Mouse (Mus musculus) colon, adult 2 months (tissue): ENCODE measurements around the gene Npepps. TPM values are rescaled to one million over a fixed set of nuclear protein-coding genes. Genes with fewer than 3 reads are reported as not detected.

ENCODE experiments used
- polyA plus RNA-seq: library from polyadenylated mRNA; depleted of rRNA; stranded (reverse); fragments of >200 nt; gene quantifications from 2 replicates; pipeline ENCODE4 v1.2.3, GENCODE M21; 2012; rRNA removed

The Npepps gene
- polyA plus RNA-seq, result 28.1 and 39.9 TPM in 2 replicates

DNA sequence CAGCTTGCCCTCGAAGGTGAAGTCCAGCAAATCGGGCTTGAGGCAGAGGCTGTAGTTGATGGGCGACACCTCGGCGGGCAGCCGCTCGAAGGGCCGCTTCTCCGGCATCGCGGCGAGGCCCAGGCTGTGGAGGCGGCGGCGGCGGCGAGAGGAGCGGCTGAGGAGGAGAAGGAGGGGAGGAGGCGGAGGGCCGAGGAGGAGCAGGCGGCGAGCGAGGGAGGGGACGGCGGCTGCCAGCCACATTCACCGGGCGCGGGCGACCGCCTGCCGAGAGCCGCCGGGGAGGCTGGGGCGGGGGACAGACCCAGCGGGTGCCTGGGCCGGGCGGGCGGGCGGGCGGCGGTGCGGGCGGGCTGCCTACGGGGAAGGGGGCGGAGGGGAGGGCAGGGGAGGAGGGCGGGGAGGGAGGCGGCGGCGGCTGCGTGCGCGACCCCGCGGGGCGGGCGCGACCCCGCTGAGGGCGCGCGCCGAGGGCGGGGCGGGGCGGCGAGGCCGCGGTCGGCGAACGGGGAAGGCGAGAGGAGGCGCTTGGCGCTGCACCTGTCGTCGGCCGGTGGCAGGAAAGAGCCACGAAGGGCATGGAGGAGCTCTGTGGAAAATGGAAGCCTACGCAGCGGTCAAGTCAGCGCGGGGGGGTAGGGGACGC, at the start of gene Npepps:
TSS of gene Npepps (minus strand) at position 423 of the 646 bp plus-strand sequence.

GRCm38 (mm10) chr11:97315504-97316503, 35.4 kb upstream of the Npepps start, which contains the start of gene Mrpl45:
Gene Mrpl45 (plus strand): TSS chr11:97315716.

DNA sequence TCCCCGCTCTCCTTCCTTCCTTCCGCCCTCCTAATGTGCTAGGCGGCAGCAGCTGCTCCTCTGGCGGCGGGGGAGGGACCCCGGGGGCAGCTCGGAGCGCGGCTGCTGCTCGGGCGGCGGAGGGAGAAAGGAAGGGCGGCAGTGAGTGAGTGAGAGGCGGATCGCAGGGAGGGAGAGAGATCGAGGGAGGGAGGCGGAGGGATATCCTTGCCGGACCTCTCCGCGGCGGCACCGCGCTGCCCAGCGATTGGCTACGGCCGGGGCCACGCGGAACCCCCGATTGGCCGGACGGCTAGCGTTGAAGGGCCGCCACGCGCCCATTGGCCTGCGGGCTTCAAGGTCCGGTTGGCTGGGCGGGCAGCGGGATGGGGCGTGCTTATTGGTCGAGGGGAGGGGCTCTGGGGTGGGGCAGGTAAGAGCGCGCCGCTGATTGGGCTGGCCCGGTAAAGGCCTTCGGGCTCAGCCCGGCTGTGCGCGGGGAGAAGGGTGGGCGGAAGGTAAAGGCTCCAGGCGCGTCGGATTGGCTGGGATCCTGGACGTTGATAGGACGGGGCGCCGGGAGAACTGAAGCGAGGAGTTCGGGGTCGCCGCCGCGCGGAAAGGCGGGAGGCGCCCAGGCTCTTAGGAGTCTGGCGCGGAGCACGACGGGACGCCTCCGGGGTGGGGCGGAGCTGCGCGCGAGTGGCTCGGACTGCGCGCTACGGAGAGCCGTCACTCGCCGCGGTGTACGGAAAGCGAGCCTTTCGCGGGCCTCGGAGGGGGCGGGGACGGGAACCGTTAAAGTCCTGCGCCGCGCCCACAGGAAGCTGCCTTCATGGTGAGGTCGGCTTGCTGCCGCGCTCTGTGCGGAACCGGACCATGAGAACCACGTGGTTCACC, 92.4 kb downstream of the Npepps start, which contains the start of gene Kpnb1:
TSS of gene Kpnb1 (minus strand) at position 118 of the 879 bp plus-strand sequence.

Other genes with a start within 250 kb of the Npepps start
- gene Lrrc46, start 239.2 kb downstream of the Npepps start, polyA plus RNA-seq, result 0.21 and 0.41 TPM in 2 replicates
- gene Mrpl10, start 239.1 kb downstream of the Npepps start, polyA plus RNA-seq, result 154 and 159 TPM in 2 replicates
- gene Osbpl7, start 230.0 kb downstream of the Npepps start, polyA plus RNA-seq, result 43.5 and 50.6 TPM in 2 replicates
- 0.25 and 0.54 TPM in 2 replicates for gene Tbx21, start 165.3 kb downstream of the Npepps start, polyA plus RNA-seq
- gene Tbkbp1, start 129.1 kb downstream of the Npepps start, polyA plus RNA-seq, result 7.7 and 7.8 TPM in 2 replicates
- gene Kpnb1, start 92.8 kb downstream of the Npepps start, polyA plus RNA-seq, result 16.9 and 20.8 TPM in 2 replicates
- gene Mrpl45, start 35.1 kb upstream of the Npepps start, polyA plus RNA-seq, result 9.4 and 10.0 TPM in 2 replicates
- 0.09 TPM in 2 replicates for gene Gpr179, start 71.4 kb upstream of the Npepps start, polyA plus RNA-seq
- gene Socs7, start 81.9 kb upstream of the Npepps start, polyA plus RNA-seq, result 6.0 and 6.6 TPM in 2 replicates
- 21.4 and 23.5 TPM in 2 replicates for gene Arhgap23, start 134.9 kb upstream of the Npepps start, polyA plus RNA-seq
- gene 4933428G20Rik, start 219.7 kb upstream of the Npepps start, polyA plus RNA-seq, result not detected in 2 replicates